Mouse (Mus musculus) neural tube, embryonic 12.5 days (tissue): ENCODE data around the gene Ctsd. TPM values are rescaled to one million over a fixed set of nuclear protein-coding genes. Genes with fewer than 3 reads are reported as not detected.

ENCODE experiments used
- ATAC-seq: fragments of 200-750 bp; cut with Nextera tagmentation; 2 replicates; pipeline ENCODE4 v1.8.0; 2017; ENCODE audit warnings: low read depth, mild to moderate bottlenecking, moderate TSS enrichment, moderate library complexity; ENCODE audit not compliant: low FRiP score
- H3K27ac ChIP-seq: fragments of 300-500 bp; sonication (generic); 2 replicates; pipeline ENCODE4 v1.5.1; 2016
- H3K27me3 ChIP-seq: fragments of 300-500 bp; sonication (generic); replicated peaks from 2 replicates; pipeline ENCODE4 v1.6.1; 2016; ENCODE audit warnings: mild to moderate bottlenecking
- H3K36me3 ChIP-seq: fragments of 300-500 bp; sonication (generic); 2 replicates; pipeline ENCODE4 v1.6.1; 2016; ENCODE audit warnings: mild to moderate bottlenecking
- H3K4me1 ChIP-seq: fragments of 300-500 bp; sonication (generic); 2 replicates; pipeline ENCODE4 v1.6.1; 2016
- H3K4me2 ChIP-seq: fragments of 300-500 bp; sonication (generic); replicated peaks from 2 replicates; pipeline ENCODE4 v1.6.1; 2016; ENCODE audit warnings: mild to moderate bottlenecking
- H3K4me3 ChIP-seq: fragments of 300-500 bp; sonication (generic); 2 replicates; pipeline ENCODE4 v1.5.1; 2016
- H3K9ac ChIP-seq: fragments of 300-500 bp; sonication (generic); 2 replicates; pipeline ENCODE4 v1.6.1; 2016; ENCODE audit warnings: mild to moderate bottlenecking
- H3K9me3 ChIP-seq: fragments of 300-500 bp; sonication (generic); 2 replicates; pipeline ENCODE4 v1.6.1; 2016; ENCODE audit warnings: mild to moderate bottlenecking
- WGBS: fragments of 180-500 bp; shearing (Covaris S2); methylation state at CpG from one replicate; pipeline ENCODE4 v1.1.7; 2016; 5-methylcytosine and 5-hydroxymethylcytosine counted together
- polyA plus RNA-seq: library from polyadenylated mRNA; unstranded; fragments of >200 nt; fragmentation: Nextera tagmentation; extraction: Ambion mirVana; gene quantifications from 2 replicates; pipeline ENCODE4 v1.2.1, GENCODE M21; 2016

Ctsd gene
- polyA plus RNA-seq, 1 experiment from 2014 or later: 207 TPM

- Histone ChIP-seq H3K4me1 (peaks cover 18% of the 10 kb centered on the region), H3K4me3 (no peak within 1 kb of the TSS), H3K9ac (no peak within 1 kb of the TSS), H3K36me3 (peaks cover 76% of the 10 kb centered on the region), H3K4me2 (no peak within 1 kb of the TSS), H3K27ac (no peak within 1 kb of the TSS), H3K27me3 (no peaks in the 10 kb centered on the region), H3K9me3 (no peaks in the 10 kb centered on the region)
- no peak for ATAC-seq
- WGBS: 93% methylated on average over 5 of the region's 5 CpGs
Measured at GRCm38 (mm10) chr7:142382567-142382966, 5.3 kb downstream of the Ctsd start, which contains the start of gene Gm49369. Gm49369 (minus strand) TSS chr7:142382667.

GRCm38 (mm10) chr7:142381175-142381574, 6.7 kb downstream of the Ctsd start:
- Histone ChIP-seq H3K9me3 (no peaks in the 10 kb centered on the region), H3K9ac (no peak overlapping the region), H3K4me1 (peaks cover 7% of the 10 kb centered on the region), H3K36me3 (peaks cover 90% of the 10 kb centered on the region), H3K27ac (no peak overlapping the region), H3K4me3 (no peak overlapping the region), H3K4me2 (no peak overlapping the region), H3K27me3 (no peaks in the 10 kb centered on the region)
- 89% methylated on average over 4 of the region's 4 CpGs for WGBS
- ATAC-seq: no peak

- WGBS: 82% methylated on average over 6 of the region's 6 CpGs
- no peak overlapping the region for H3K9ac ChIP-seq
- H3K27ac ChIP-seq: no peak overlapping the region
- H3K9me3 ChIP-seq: no peaks in the 10 kb centered on the region
- H3K27me3 ChIP-seq: no peaks in the 10 kb centered on the region
- peaks cover 92% of the 10 kb centered on the region for H3K36me3 ChIP-seq
- H3K4me2 ChIP-seq: no peak overlapping the region
- ATAC-seq: no peak
- H3K4me3 ChIP-seq: no peak overlapping the region
- no peaks in the 10 kb centered on the region for H3K4me1 ChIP-seq
Measured at GRCm38 (mm10) chr7:142379186-142379585, 8.7 kb downstream of the Ctsd start.

GRCm38 (mm10) chr7:142377233-142377925, 10.5 kb downstream of the Ctsd start:
- H3K36me3 ChIP-seq: peaks cover 74% of the 10 kb centered on the region

GRCm38 (mm10) chr7:142376096-142376495, 11.7 kb downstream of the Ctsd start:
- H3K27ac ChIP-seq: no peak overlapping the region
- WGBS: 84% methylated on average over 4 of the region's 4 CpGs
- H3K36me3 ChIP-seq: peaks cover 61% of the 10 kb centered on the region
- no peak overlapping the region for H3K9ac ChIP-seq
- H3K4me1 ChIP-seq: 0 out of 2 replicates have a peak, but pooled peaks cover 10% of the 10 kb centered on the region
- no peak overlapping the region for H3K4me3 ChIP-seq
- ATAC-seq: no peak
- peaks cover 25% of the 10 kb centered on the region for H3K27me3 ChIP-seq
- H3K9me3 ChIP-seq: no peaks in the 10 kb centered on the region
- no peak overlapping the region for H3K4me2 ChIP-seq

More at GRCm38 (mm10) chr7:142377233-142377925, 10.5 kb downstream of the Ctsd start:
- Histone ChIP-seq H3K9me3 (no peaks in the 10 kb centered on the region), H3K4me1 (0 out of 2 replicates have a peak, but pooled peaks cover under 1% of the 10 kb centered on the region), H3K27me3 (peaks cover 12% of the 10 kb centered on the region), H3K4me3 (no peak overlapping the region), H3K4me2 (no peak overlapping the region), H3K9ac (no peak overlapping the region), H3K27ac (no peak overlapping the region)
- ATAC-seq: no peak
- WGBS: 93% methylated on average over 14 of the region's 14 CpGs

GRCm38 (mm10) chr7:142375261-142375724, 12.5 kb downstream of the Ctsd start:
- 90% methylated on average over 6 of the region's 6 CpGs for WGBS
- Histone ChIP-seq H3K27ac (no peak overlapping the region), H3K9me3 (no peaks in the 10 kb centered on the region), H3K27me3 (peaks cover 33% of the 10 kb centered on the region), H3K4me2 (no peak overlapping the region), H3K9ac (no peak overlapping the region), H3K36me3 (peaks cover 53% of the 10 kb centered on the region), H3K4me1 (0 out of 2 replicates have a peak, but pooled peaks cover 10% of the 10 kb centered on the region), H3K4me3 (no peak overlapping the region)
- no peak for ATAC-seq

GRCm38 (mm10) chr7:142374413-142375015, 13.3 kb downstream of the Ctsd start:
- Histone ChIP-seq H3K4me3 (no peak overlapping the region), H3K36me3 (peaks cover 45% of the 10 kb centered on the region), H3K9ac (no peak overlapping the region), H3K27ac (no peak overlapping the region), H3K27me3 (peaks cover 41% of the 10 kb centered on the region), H3K4me2 (no peak overlapping the region), H3K9me3 (no peaks in the 10 kb centered on the region), H3K4me1 (0 out of 2 replicates have a peak, but pooled peaks cover 10% of the 10 kb centered on the region)
- no peak for ATAC-seq
- WGBS: 92% methylated on average over 5 of the region's 5 CpGs

GRCm38 (mm10) chr7:142373641-142374412, 14.0 kb downstream of the Ctsd start, which contains the start of gene Ifitm10:
Ifitm10 (minus strand) TSS chr7:142373753.
- peaks cover 41% of the 10 kb centered on the region for H3K27me3 ChIP-seq
- H3K4me1 ChIP-seq: 0 out of 2 replicates have a peak, but pooled peaks cover 10% of the 10 kb centered on the region
- H3K27ac ChIP-seq: no peak within 1 kb of the TSS
- WGBS: 74% methylated on average over 8 of the region's 8 CpGs
- peak within 1 kb of the TSS; percentile 61; the same call in 1 of the 2 replicates for H3K4me2 ChIP-seq
- H3K9ac ChIP-seq: no peak within 1 kb of the TSS
- H3K36me3 ChIP-seq: peaks cover 38% of the 10 kb centered on the region
- H3K9me3 ChIP-seq: no peaks in the 10 kb centered on the region
- no peak for ATAC-seq
- no peak within 1 kb of the TSS for H3K4me3 ChIP-seq

GRCm38 (mm10) chr7:142373039-142373438, 14.8 kb downstream of the Ctsd start:
- WGBS: 77% methylated on average over 5 of the region's 5 CpGs
- H3K27me3 ChIP-seq: peaks cover 43% of the 10 kb centered on the region

GRCm38 (mm10) chr7:142371768-142372661, 15.8 kb downstream of the Ctsd start:
- Histone ChIP-seq H3K4me2 (peak overlapping the region; percentile 61), H3K4me3 (peak overlapping the region; percentile 30), H3K9ac (0 out of 2 replicates have a peak overlapping the region, but pooled peaks have one; percentile 17), H3K27ac (no peak overlapping the region), H3K27me3 (peaks cover 43% of the 10 kb centered on the region), H3K36me3 (peaks cover 23% of the 10 kb centered on the region), H3K4me1 (0 out of 2 replicates have a peak, but pooled peaks cover 10% of the 10 kb centered on the region), H3K9me3 (no peaks in the 10 kb centered on the region)
- ATAC-seq: no peak
- 2% methylated on average over 62 of the region's 64 CpGs for WGBS

More at GRCm38 (mm10) chr7:142373039-142373438, 14.8 kb downstream of the Ctsd start:
- ATAC-seq: no peak
- 0 out of 2 replicates have a peak, but pooled peaks cover 10% of the 10 kb centered on the region for H3K4me1 ChIP-seq
- H3K27ac ChIP-seq: no peak overlapping the region
- no peaks in the 10 kb centered on the region for H3K9me3 ChIP-seq
- no peak overlapping the region for H3K4me2 ChIP-seq
- H3K9ac ChIP-seq: no peak overlapping the region
- H3K4me3 ChIP-seq: no peak overlapping the region
- peaks cover 34% of the 10 kb centered on the region for H3K36me3 ChIP-seq

GRCm38 (mm10) chr7:142371398-142371767, 16.5 kb downstream of the Ctsd start:
- 0 out of 2 replicates have a peak, but pooled peaks cover 10% of the 10 kb centered on the region for H3K4me1 ChIP-seq
- 29% methylated on average over 11 of the region's 11 CpGs for WGBS
- peak overlapping the region; percentile 61 for H3K4me2 ChIP-seq
- no peak overlapping the region for H3K9ac ChIP-seq
- peaks cover 43% of the 10 kb centered on the region for H3K27me3 ChIP-seq
- H3K9me3 ChIP-seq: no peaks in the 10 kb centered on the region
- peaks cover 17% of the 10 kb centered on the region for H3K36me3 ChIP-seq
- no peak for ATAC-seq
- H3K27ac ChIP-seq: no peak overlapping the region
- no peak overlapping the region for H3K4me3 ChIP-seq
